Mouse (Mus musculus): ENCODE data around the gene Glmp.
"Not testable (repeated sequence)": the region's sequence is repeated elsewhere in the genome, so short reads cannot be mapped to it uniquely, and the experiment has no call there.

Gene Glmp

GRCm38 (mm10) chr3:88336058-88337013 lies 11.5 kb downstream of the Glmp start, which contains the start of the genes Tmem79 and Smg5:
TSS of gene Tmem79 (minus strand) at chr3:88336148.
TSS of gene Smg5 (plus strand) at chr3:88336260.
- DNase-seq (ENCODE audit: low spot score in 2 of 2), result peak; percentile 95 to 97

- DNase-seq (ENCODE audit: low spot score in 2 of 2), result no peak
These were observed 12.7 kb downstream of the Glmp start for GRCm38 (mm10) chr3:88337367-88338020.

GRCm38 (mm10) chr3:88338316-88338715 lies 13.5 kb downstream of the Glmp start:
- no peak for DNase-seq (ENCODE audit: low spot score in 2 of 2)

GRCm38 (mm10) chr3:88339006-88339405 lies 14.2 kb downstream of the Glmp start:
- no peak for DNase-seq (ENCODE audit: low spot score in 2 of 2)

- no peak for DNase-seq (ENCODE audit: low spot score in 2 of 2)
These were observed 25.9 kb downstream of the Glmp start for GRCm38 (mm10) chr3:88350732-88351131.

- DNase-seq (ENCODE audit: low spot score in 2 of 2), result no peak
These were observed 28.1 kb downstream of the Glmp start for GRCm38 (mm10) chr3:88352907-88353306.

- DNase-seq (ENCODE audit: low spot score in 2 of 2), result no peak
These were observed 29.8 kb downstream of the Glmp start for GRCm38 (mm10) chr3:88354396-88355165.

GRCm38 (mm10) chr3:88359584-88359983 lies 34.8 kb downstream of the Glmp start:
- no peak for DNase-seq (ENCODE audit: low spot score in 2 of 2)

GRCm38 (mm10) chr3:88359989-88360388 lies 35.2 kb downstream of the Glmp start:
- DNase-seq (ENCODE audit: low spot score in 2 of 2), result no peak

- DNase-seq (ENCODE audit: low spot score in 2 of 2), result no peak
These were observed 36.3 kb downstream of the Glmp start for GRCm38 (mm10) chr3:88361096-88361495.

- DNase-seq (ENCODE audit: low spot score in 2 of 2), result no peak
These were observed 36.9 kb downstream of the Glmp start for GRCm38 (mm10) chr3:88361612-88362313.

- DNase-seq (ENCODE audit: low spot score in 2 of 2), result no peak
These were observed 38.9 kb downstream of the Glmp start for GRCm38 (mm10) chr3:88363700-88364099.

- peak; percentile 79 to 90 for DNase-seq (ENCODE audit: low spot score in 2 of 2)
These were observed 39.5 kb downstream of the Glmp start, which contains the start of gene Paqr6 for GRCm38 (mm10) chr3:88364337-88364736. TSS of gene Paqr6 (plus strand) at chr3:88364584.

- no peak for DNase-seq (ENCODE audit: low spot score in 2 of 2)
These were observed 41.0 kb downstream of the Glmp start for GRCm38 (mm10) chr3:88365705-88366361.

- DNase-seq (ENCODE audit: low spot score in 2 of 2), result peak in 1 of 2 experiments; percentile 42
These were observed 42.1 kb downstream of the Glmp start for GRCm38 (mm10) chr3:88366830-88367428.

- not testable (repeated sequence) for DNase-seq (ENCODE audit: low spot score in 2 of 2)
These were observed 42.7 kb downstream of the Glmp start for GRCm38 (mm10) chr3:88367517-88367916.

- DNase-seq (ENCODE audit: low spot score in 2 of 2), result not testable (repeated sequence)
These were observed 43.7 kb downstream of the Glmp start for GRCm38 (mm10) chr3:88368511-88368910.

- peak in 1 of 2 experiments; percentile 22 for DNase-seq (ENCODE audit: low spot score in 2 of 2)
These were observed 47.8 kb downstream of the Glmp start, which contains the start of gene Bglap3 for GRCm38 (mm10) chr3:88372643-88373042. TSS of gene Bglap3 (minus strand) at chr3:88372743.

GRCm38 (mm10) chr3:88375750-88376626 lies 51.2 kb downstream of the Glmp start:
- DNase-seq (ENCODE audit: low spot score in 2 of 2), result peak in 1 of 2 experiments; percentile 54

All from urinary bladder, postnatal 4 days (tissue).